17 mouse cellular contexts compared by ENCODE assay signal in the genomic region with DNA sequence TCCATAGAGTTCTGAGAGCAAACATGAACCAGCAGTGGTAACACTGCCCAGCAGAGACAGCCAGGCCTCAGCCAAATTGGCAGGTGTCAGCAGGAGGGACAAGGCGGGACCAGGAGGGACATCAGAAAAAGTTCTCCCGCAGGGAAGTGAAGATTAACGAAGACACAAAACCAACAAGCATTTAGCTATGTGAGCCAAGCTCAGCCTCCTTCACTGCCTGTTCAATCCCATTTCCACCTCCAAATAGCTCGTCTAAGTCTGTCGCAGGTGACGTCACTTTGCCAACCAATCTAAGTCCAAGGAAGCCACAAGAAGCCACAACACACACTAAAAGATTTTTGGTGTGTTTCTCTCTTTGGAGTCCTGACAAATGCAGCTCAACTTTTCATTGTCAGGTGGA.
"Had no signal": no experiment of that assay in that cellular context is flagged by ENCODE, and none has a peak within 500 bp of the region (broad histone marks: within the 10 kb centered on the region; RNA-seq: fewer than 3 reads in every experiment).

No protein-coding gene starts in this region.

- H3K4me1 ChIP-seq: midbrain, embryonic 12.5 days; neural tube, embryonic 13.5 days; neural tube, embryonic 15.5 days; stomach, embryonic 15.5 days had no signal

- H3K9me3 ChIP-seq: midbrain, embryonic 12.5 days; neural tube, embryonic 13.5 days; neural tube, embryonic 15.5 days; stomach, embryonic 15.5 days had no signal

- H3K27me3 ChIP-seq: midbrain, embryonic 12.5 days; neural tube, embryonic 13.5 days; stomach, embryonic 15.5 days had no signal

- H3K27ac ChIP-seq: midbrain, embryonic 12.5 days; neural tube, embryonic 13.5 days; neural tube, embryonic 15.5 days; stomach, embryonic 15.5 days had no signal

- DNase-seq: lung, adult 18-20 months; lung, embryonic 14.5 days; lung, postnatal 10 days; lung, postnatal 4 days; midbrain, embryonic 14.5 days; retina, postnatal 1 day; right cerebral cortex, adult 18-20 months; right cerebral cortex, postnatal 25 days; right cerebral cortex, postnatal 4 days; thymus, adult 18-20 months; thymus, postnatal 14 days; thymus, postnatal 36 days had no signal

- H3K4me3 ChIP-seq: midbrain, embryonic 12.5 days; myocyte; neural tube, embryonic 13.5 days; neural tube, embryonic 15.5 days; stomach, embryonic 15.5 days had no signal

- H3K36me3 ChIP-seq: midbrain, embryonic 12.5 days; neural tube, embryonic 13.5 days; stomach, embryonic 15.5 days had no signal

- H3K9ac ChIP-seq: lung, embryonic 14.5 days; midbrain, embryonic 12.5 days; neural tube, embryonic 13.5 days; neural tube, embryonic 15.5 days; stomach, embryonic 15.5 days had no signal
